Comparison of ENCODE assay signal across 8 mouse cellular contexts in genomic region chr16:21836311-21837072, GRCm38 (mm10). TPM values are rescaled to one million over a fixed set of nuclear protein-coding genes. Genes with fewer than 3 reads are reported as not detected.
DNase-seq lines count a peak whose midpoint lies in the region; TF ChIP-seq lines count a peak whose summit lies in the region.

No protein-coding gene starts in this region.

- no peak for TF ChIP-seq POLR2A in brain, embryonic 14.5 days (IDR thresholded peaks at IDR 0.05; ENCODE audit: borderline replicate concordance, extremely low read depth, insufficient read depth, insufficient read length, poor library complexity, severe bottlenecking)

- DNase-seq in heart, postnatal 10 days, result peak; percentile 21 to 34
- no peak for DNase-seq in heart, postnatal 14 days
- peak; percentile 48 for DNase-seq in A20 (ENCODE audit: low read depth, low spot score)
- peak; percentile 87 for DNase-seq in brain, embryonic 14.5 days (ENCODE audit: low read depth)
- peak; percentile 51 for DNase-seq in lung, postnatal 25 days (ENCODE audit: low spot score)
- DNase-seq in natural killer cell, adult 2 months (ENCODE audit: low spot score in 2 of 2), result no peak
- no peak for DNase-seq in layer of hippocampus, adult 9-10 months (ENCODE audit: low spot score)
- DNase-seq in testis, postnatal 14 days (ENCODE audit: low spot score), result no peak

- TF ChIP-seq CTCF in brain, embryonic 14.5 days (IDR thresholded peaks at IDR 0.05; ENCODE audit: borderline replicate concordance, extremely low read depth, insufficient read depth, insufficient read length), result peak; percentile 50; the same call in 1 of the 2 replicates

- intact Hi-C loops in heart, postnatal 10 days (cut with DNase I), result loop anchor here (5.0 kb wide), 3 partner anchors 186 to 456 kb away; no protein-coding TSS in a partner anchor
- intact Hi-C loops in heart, postnatal 14 days (cut with DNase I), result loop anchor here (2.0 to 10.0 kb wide), 3 partner anchors 181 to 458 kb away; no protein-coding TSS in a partner anchor

RNA-seq across cellular contexts. Expression of gene Map3k13, which starts 42.3 kb away (rescaled TPM):
- total RNA-seq in heart, postnatal 10 days (2021), result 1 to 10 TPM in 1 of 2 experiments, under 1 TPM in 1; 0.89 to 1.3 TPM
- 1 to 10 TPM in 1 of 2 experiments, under 1 TPM in 1; 0.98 to 1.0 TPM for total RNA-seq in heart, postnatal 14 days (2021)
- 7.8 and 13.2 TPM in 2 replicates for polyA plus RNA-seq in brain, embryonic 14.5 days (2012; rRNA removed)

RNA-seq across cellular contexts. Expression of gene Ehhadh, which starts 48.9 kb away (rescaled TPM):
- total RNA-seq in heart, postnatal 10 days (2021), result 10 to 100 TPM; 12.9 to 18.9 TPM
- total RNA-seq in heart, postnatal 14 days (2021), result 10 to 100 TPM in 1 of 2 experiments, 1 to 10 TPM in 1; 8.9 to 14.3 TPM
- polyA plus RNA-seq in brain, embryonic 14.5 days (2012; rRNA removed), result 1.5 and 1.9 TPM in 2 replicates

Comparison
In these comparisons a context has a peak if more than half of its experiments do, and no peak if none do; other contexts are left out.
1. DNase-seq: peak in heart, postnatal 10 days (2 of 2), A20 (single experiment), brain, embryonic 14.5 days (single experiment) and lung, postnatal 25 days (single experiment); none in heart, postnatal 14 days (0 of 2), natural killer cell, adult 2 months (0 of 2), layer of hippocampus, adult 9-10 months (single experiment) and testis, postnatal 14 days (single experiment).